Mouse (Mus musculus): ENCODE measurements around the gene BC048671. TPM values are rescaled to one million over a fixed set of nuclear protein-coding genes. Genes with fewer than 3 reads are reported as not detected.

BC048671 gene
- polyA plus RNA-seq (2015; fragmentation: Nextera tagmentation; extraction: Ambion mirVana) = not detected in 2 replicates

DNA sequence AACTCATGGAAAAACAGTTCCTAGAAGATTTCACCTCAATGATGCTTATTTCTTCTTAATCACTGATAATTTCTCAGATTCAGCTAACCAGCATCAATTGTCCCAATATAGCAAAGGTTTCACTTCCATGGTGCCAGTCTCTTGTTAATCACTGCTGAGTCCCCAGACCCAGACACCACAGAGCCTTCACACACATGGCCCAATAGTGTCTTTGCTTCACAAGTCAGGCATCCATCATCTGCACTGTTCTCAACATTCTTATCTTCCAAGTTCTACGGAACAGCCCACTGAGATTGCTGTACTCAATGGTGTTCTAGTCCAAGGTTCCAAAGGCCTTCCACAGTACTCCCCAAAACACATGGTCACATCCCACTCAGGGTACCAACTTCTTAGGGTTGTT, at the start of gene BC048671:
Gene BC048671 (plus strand): TSS at position 301 of the 400 bp plus-strand sequence.
- Histone ChIP-seq H3K9ac (no peak within 1 kb of the TSS), H3K4me1 (replicated peaks) (no peaks in the 10 kb centered on the region), H3K4me2 (no peak within 1 kb of the TSS), H3K27ac (no peak within 1 kb of the TSS), H3K36me3 (no peaks in the 10 kb centered on the region), H3K27me3 (no peaks in the 10 kb centered on the region), H3K4me3 (no peak within 1 kb of the TSS), H3K9me3 (no peaks in the 10 kb centered on the region)
- WGBS = 89% methylated on average over 1 of the region's 1 CpGs
- ATAC-seq (ENCODE audit: low FRiP score) = no peak

DNA sequence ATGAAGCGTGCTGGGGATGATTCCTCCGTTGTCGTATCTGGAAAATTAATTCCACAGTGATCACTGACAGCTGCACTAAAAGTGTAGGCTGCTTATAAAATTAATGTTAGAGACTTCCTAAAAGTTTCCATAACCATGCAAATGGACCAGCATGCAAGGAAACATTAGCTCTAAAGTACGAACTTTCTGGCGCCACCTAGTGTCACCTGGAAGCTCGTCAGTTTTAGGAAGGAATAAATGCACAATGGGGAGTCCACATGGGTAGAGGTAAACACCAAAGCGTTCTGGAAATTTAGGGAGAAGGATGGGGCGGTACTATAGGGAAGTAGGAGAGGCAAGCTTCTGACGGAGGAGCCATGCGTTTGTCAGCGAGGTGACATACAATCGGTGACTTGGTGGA, 12.8 kb upstream of the BC048671 start:
- no peaks in the 10 kb centered on the region for H3K36me3 ChIP-seq
- WGBS = 55% methylated on average over 12 of the region's 12 CpGs
- H3K4me2 ChIP-seq = no peak overlapping the region
- no peak overlapping the region for H3K4me3 ChIP-seq
- no peak overlapping the region for H3K27ac ChIP-seq
- no peak overlapping the region for H3K9ac ChIP-seq
- H3K27me3 ChIP-seq = no peaks in the 10 kb centered on the region
- no peaks in the 10 kb centered on the region for H3K4me1 ChIP-seq (replicated peaks)
- peaks cover 12% of the 10 kb centered on the region for H3K9me3 ChIP-seq
- ATAC-seq (ENCODE audit: low FRiP score) = no peak

DNA sequence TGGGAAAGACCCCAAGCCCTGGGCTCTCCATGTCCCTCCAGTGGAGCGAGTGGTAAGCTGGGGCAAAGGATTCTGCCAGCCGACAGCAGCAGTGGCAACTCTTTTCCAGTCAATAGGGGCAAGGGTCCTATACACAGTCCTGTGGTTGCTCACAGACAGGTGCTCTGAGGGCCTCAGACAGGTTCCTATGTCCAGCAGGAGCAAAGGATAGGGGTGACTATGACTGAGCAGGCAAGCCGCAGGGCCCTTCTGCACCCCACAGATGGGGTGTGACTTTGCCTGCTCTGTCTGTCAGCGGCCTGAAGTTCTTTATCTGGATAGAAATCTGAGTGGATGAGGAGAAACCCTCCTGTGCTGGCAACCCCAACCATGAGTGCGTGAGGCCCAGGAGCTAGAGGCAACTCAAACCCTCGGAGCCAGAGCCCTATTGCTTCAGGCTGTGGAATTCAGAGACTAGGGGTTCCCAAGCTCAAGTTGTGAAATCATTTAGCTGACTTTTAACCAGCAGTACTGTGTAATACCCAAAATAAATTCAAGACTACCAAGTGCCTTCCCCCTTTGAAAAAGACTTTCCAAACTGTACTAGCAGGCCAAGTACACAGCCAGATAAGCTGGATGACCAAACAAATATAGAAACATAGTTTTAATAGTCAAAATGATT, 5.4 kb downstream of the BC048671 start:
- no peaks in the 10 kb centered on the region for H3K36me3 ChIP-seq
- WGBS = 88% methylated on average over 6 of the region's 6 CpGs

GRCm38 (mm10) chr6:90308839-90309778, 8.1 kb downstream of the BC048671 start:
- 88% methylated on average over 87 of the region's 87 CpGs for WGBS
- H3K4me2 ChIP-seq = no peak overlapping the region
- no peak overlapping the region for H3K4me3 ChIP-seq
- peaks cover 9% of the 10 kb centered on the region; the same call in 1 of the 2 replicates for H3K9me3 ChIP-seq
- H3K27me3 ChIP-seq = no peaks in the 10 kb centered on the region
- H3K36me3 ChIP-seq = no peaks in the 10 kb centered on the region
- ATAC-seq (ENCODE audit: low FRiP score) = no peak
- no peak overlapping the region for H3K9ac ChIP-seq
- no peak overlapping the region for H3K27ac ChIP-seq
- no peaks in the 10 kb centered on the region for H3K4me1 ChIP-seq (replicated peaks)

More for the DNA sequence above, 5.4 kb downstream of the BC048671 start:
- Histone ChIP-seq H3K9ac (no peak overlapping the region), H3K4me1 (replicated peaks) (no peaks in the 10 kb centered on the region), H3K4me2 (no peak overlapping the region), H3K4me3 (no peak overlapping the region), H3K27ac (no peak overlapping the region), H3K27me3 (no peaks in the 10 kb centered on the region), H3K9me3 (peaks cover 9% of the 10 kb centered on the region; the same call in 1 of the 2 replicates)
- no peak for ATAC-seq (ENCODE audit: low FRiP score)

DNA sequence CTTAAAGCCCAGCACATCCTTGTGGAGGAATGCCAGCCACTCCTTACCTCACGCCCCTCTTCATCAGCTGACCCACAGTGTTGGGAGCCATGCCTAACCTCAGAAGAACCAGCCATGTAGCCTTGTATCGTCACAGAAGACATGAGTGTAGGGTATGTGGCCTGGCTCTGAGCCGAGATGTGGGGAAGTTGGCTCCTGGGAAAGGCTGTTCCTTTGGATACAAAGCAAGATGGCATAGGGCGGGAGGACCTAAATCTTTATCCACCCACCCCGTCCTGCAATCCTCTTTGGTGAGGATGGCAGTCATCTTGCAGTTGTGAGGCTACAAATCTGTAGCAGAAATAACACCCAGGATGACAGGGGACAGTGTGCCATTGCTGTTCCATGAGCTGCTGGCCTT, 14.9 kb downstream of the BC048671 start:
- no peak overlapping the region for H3K4me2 ChIP-seq
- no peaks in the 10 kb centered on the region for H3K4me1 ChIP-seq (replicated peaks)
- 90% methylated on average over 5 of the region's 5 CpGs for WGBS
- no peaks in the 10 kb centered on the region for H3K27me3 ChIP-seq
- H3K36me3 ChIP-seq = no peaks in the 10 kb centered on the region
- ATAC-seq (ENCODE audit: low FRiP score) = no peak
- no peak overlapping the region for H3K4me3 ChIP-seq
- no peak overlapping the region for H3K9ac ChIP-seq
- H3K27ac ChIP-seq = no peak overlapping the region
- no peaks in the 10 kb centered on the region for H3K9me3 ChIP-seq

DNA sequence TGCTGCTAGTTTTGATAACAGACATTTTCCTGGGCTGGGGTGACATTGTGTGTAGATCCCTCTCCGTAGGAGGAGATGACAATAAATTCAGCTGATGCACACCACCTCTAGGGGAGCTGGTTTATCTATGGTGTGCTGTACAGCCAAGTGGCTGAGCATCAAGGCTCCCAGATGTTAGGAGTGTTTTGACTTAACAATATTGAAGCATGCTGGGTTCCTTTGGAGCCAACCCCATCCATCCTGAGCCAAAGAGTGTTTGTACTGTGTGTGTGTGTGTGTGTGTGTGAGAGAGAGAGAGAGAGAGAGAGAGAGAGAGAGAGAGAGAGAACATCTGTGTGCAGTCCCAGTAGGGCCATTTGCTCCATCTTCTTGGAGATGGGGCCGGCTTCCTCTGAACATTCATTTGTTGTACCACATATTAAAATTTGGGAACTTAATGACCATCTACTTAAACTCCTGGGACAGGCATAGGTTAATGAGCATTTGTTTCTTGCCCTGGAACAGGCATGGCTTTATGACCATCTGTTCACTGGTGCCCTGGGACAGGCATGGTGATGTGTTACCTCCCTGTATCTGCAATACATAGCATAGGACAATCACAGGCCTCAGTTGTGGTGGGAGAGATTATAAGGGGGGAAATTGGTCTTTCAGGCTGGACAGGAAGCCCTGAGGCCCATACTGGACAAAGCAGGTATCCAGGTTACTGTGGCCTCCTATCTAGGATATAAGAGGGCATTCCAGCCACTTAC, 16.7 kb downstream of the BC048671 start:
- no peaks in the 10 kb centered on the region for H3K9me3 ChIP-seq
- H3K4me3 ChIP-seq = no peak overlapping the region
- 86% methylated on average over 2 of the region's 2 CpGs for WGBS
- no peak for ATAC-seq (ENCODE audit: low FRiP score)
- H3K36me3 ChIP-seq = no peaks in the 10 kb centered on the region
- no peaks in the 10 kb centered on the region for H3K4me1 ChIP-seq (replicated peaks)
- H3K9ac ChIP-seq = no peak overlapping the region
- H3K27me3 ChIP-seq = no peaks in the 10 kb centered on the region
- H3K27ac ChIP-seq = no peak overlapping the region
- no peak overlapping the region for H3K4me2 ChIP-seq

- Histone ChIP-seq H3K4me1 (replicated peaks) (no peaks in the 10 kb centered on the region), H3K27ac (no peak overlapping the region), H3K36me3 (no peaks in the 10 kb centered on the region), H3K4me3 (no peak overlapping the region), H3K9ac (no peak overlapping the region), H3K4me2 (no peak overlapping the region), H3K27me3 (no peaks in the 10 kb centered on the region), H3K9me3 (no peaks in the 10 kb centered on the region)
- no peak for ATAC-seq (ENCODE audit: low FRiP score)
- WGBS = 95% methylated on average over 2 of the region's 2 CpGs
These were observed 18.0 kb downstream of the BC048671 start for GRCm38 (mm10) chr6:90319019-90319418.

DNA sequence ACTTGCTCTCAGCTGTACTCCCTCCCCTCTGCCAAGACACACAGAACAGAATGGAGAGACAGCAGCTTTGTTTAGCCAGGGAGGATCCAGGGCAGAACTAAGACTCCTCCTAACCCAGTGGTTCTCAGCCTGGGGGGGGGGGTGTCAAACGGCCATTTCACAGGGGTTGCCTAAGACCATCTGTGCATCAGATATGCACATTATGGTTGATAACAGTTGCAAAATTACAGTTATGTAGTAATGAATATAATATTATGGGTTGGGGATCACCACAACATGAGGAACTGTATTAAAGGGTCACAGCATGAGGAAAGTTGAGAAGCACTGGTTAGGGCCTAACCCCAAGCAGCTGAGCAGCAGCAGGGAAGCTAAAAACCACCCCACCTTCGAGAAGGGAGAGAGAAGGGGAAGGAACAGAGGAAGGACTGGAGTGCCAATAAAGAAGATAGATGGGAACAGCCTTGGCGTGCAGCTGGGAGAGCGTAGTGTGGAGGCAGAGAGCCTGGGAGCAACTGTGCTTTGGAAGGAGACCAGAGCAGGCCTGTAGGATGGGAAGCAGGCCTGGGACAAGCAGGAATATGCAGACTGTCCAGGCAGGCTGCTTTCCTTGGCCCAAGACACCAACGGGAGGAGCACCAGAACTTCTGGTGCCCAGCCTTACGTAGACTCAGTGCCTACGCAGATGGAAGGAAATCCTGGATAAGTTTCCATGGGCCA, 18.6 kb downstream of the BC048671 start:
- 83% methylated on average over 7 of the region's 7 CpGs for WGBS
- Histone ChIP-seq H3K4me3 (no peak overlapping the region), H3K4me1 (replicated peaks) (no peaks in the 10 kb centered on the region), H3K36me3 (no peaks in the 10 kb centered on the region), H3K27me3 (peaks cover 5% of the 10 kb centered on the region; the same call in 1 of the 2 replicates), H3K9me3 (no peaks in the 10 kb centered on the region), H3K4me2 (no peak overlapping the region), H3K27ac (no peak overlapping the region), H3K9ac (no peak overlapping the region)
- no peak for ATAC-seq (ENCODE audit: low FRiP score)

- H3K9ac ChIP-seq = no peak overlapping the region
- H3K4me3 ChIP-seq = no peak overlapping the region
- no peaks in the 10 kb centered on the region for H3K36me3 ChIP-seq
- peaks cover 13% of the 10 kb centered on the region; the same call in 1 of the 2 replicates for H3K27me3 ChIP-seq
- WGBS = 89% methylated on average over 5 of the region's 5 CpGs
- H3K27ac ChIP-seq = no peak overlapping the region
- peaks cover 4% of the 10 kb centered on the region; the same call in 1 of the 2 replicates for H3K4me1 ChIP-seq (replicated peaks)
- H3K9me3 ChIP-seq = no peaks in the 10 kb centered on the region
- H3K4me2 ChIP-seq = no peak overlapping the region
- ATAC-seq (ENCODE audit: low FRiP score) = no peak
These were observed 19.4 kb downstream of the BC048671 start for GRCm38 (mm10) chr6:90320429-90320828.

GRCm38 (mm10) chr6:90321811-90322210, 20.8 kb downstream of the BC048671 start:
- 46% methylated on average over 4 of the region's 4 CpGs for WGBS
- Histone ChIP-seq H3K4me3 (no peak overlapping the region), H3K27me3 (peaks cover 14% of the 10 kb centered on the region; the same call in 1 of the 2 replicates), H3K27ac (no peak overlapping the region), H3K36me3 (no peaks in the 10 kb centered on the region), H3K4me1 (replicated peaks) (peaks cover 4% of the 10 kb centered on the region; the same call in 1 of the 2 replicates), H3K9ac (no peak overlapping the region), H3K4me2 (no peak overlapping the region), H3K9me3 (no peaks in the 10 kb centered on the region)
- no peak for ATAC-seq (ENCODE audit: low FRiP score)

GRCm38 (mm10) chr6:90324026-90324425, 23.0 kb downstream of the BC048671 start:
- Histone ChIP-seq H3K4me1 (replicated peaks) (peaks cover 4% of the 10 kb centered on the region; the same call in 1 of the 2 replicates), H3K36me3 (no peaks in the 10 kb centered on the region), H3K4me2 (no peak overlapping the region), H3K27me3 (peaks cover 14% of the 10 kb centered on the region; the same call in 1 of the 2 replicates), H3K9me3 (no peaks in the 10 kb centered on the region), H3K9ac (no peak overlapping the region), H3K27ac (no peak overlapping the region), H3K4me3 (no peak overlapping the region)
- WGBS = 71% methylated on average over 3 of the region's 3 CpGs
- ATAC-seq (ENCODE audit: low FRiP score) = no peak

Measured in hindbrain, embryonic 13.5 days (tissue).